Mouse (Mus musculus): Measurements from ENCODE around the gene Spink4. TPM values are rescaled to one million over a fixed set of nuclear protein-coding genes. Genes with fewer than 3 reads are reported as not detected.
A peak's percentile ranks its signal among the peaks of the same experiment; 100 is the strongest.

The Spink4 gene
- polyA plus RNA-seq, 2 experiments: 0.49 TPM; not detected in 1

DNA sequence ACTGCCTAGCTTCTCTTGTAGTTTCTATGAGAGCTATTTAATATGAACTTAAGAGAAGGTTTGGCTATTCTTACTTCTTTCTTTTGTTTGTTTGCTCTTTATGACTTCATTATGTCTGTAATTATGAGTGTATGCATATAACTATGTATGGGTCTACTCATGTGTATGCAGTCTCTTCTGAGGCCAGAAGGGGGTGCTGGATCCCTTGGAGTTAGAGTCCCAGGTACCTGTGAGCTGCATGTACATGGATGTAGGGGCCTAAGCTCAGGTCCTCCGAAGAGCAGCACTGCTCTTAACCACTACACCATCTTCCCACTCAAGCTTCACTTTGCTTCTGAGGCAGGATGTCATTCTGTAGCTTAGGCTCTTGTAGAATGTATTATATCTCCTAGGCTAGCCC is 33.7 kb downstream of the Spink4 start:
- no peak for TF ChIP-seq POLR2A (IDR thresholded peaks at IDR 0.05; ENCODE audit: borderline replicate concordance, extremely low read depth, insufficient read depth, insufficient read length)
- ATAC-seq (ENCODE audit: low FRiP score, low read depth) (no peak), DNase-seq (ENCODE audit: low spot score) (no peak)
- Histone ChIP-seq H3K4me3 (replicated peaks; ENCODE audit: low read length) (no peak overlapping the region), H3K27me3 (ENCODE audit: control insufficient read depth, insufficient read depth, low read length) (no peaks in the 10 kb centered on the region), H3K9ac (ENCODE audit: low read depth, low read length, severe bottlenecking) (no peak overlapping the region), H3K36me3 (ENCODE audit: control insufficient read depth, insufficient read depth, low read length) (peaks cover 73% of the 10 kb centered on the region), H3K4me1 (ENCODE audit: control insufficient read depth, insufficient read depth, low read length) (peaks cover 5% of the 10 kb centered on the region), H3K4me2 (replicated peaks; ENCODE audit: low read depth, low read length, severe bottlenecking) (no peak overlapping the region), H3K27ac (replicated peaks; ENCODE audit: low read depth, low read length) (no peak overlapping the region), H3K9me3 (ENCODE audit: control insufficient read depth, low read length) (no peaks in the 10 kb centered on the region)
- WGBS: 74% methylated on average over 1 of the region's 1 CpGs

DNA sequence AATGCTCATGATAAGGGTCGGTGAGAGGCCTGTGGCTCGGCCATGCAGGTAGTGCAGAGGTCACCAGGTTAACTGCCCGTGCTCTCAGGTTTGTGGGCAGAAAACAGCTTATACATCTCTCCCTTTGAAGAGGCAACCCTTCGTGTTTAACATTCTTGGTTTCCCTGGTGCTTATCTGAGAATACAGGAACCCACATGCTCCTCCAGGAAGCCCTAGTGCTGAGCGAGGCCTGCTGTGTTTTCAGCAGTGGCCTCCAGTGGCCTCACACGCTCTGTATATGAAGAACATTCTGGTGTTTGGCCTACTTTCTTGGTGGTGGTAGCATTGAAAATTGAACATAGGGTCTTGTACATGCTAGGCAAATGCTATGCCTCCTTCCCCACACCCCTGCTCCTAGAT is 36.1 kb downstream of the Spink4 start:
- no peaks in the 10 kb centered on the region for H3K4me1 ChIP-seq (ENCODE audit: control insufficient read depth, insufficient read depth, low read length)
- DNase-seq (ENCODE audit: low spot score) (no peak), ATAC-seq (ENCODE audit: low FRiP score, low read depth) (no peak)
- no peak for TF ChIP-seq POLR2A (IDR thresholded peaks at IDR 0.05; ENCODE audit: borderline replicate concordance, extremely low read depth, insufficient read depth, insufficient read length)
- H3K27me3 ChIP-seq (ENCODE audit: control insufficient read depth, insufficient read depth, low read length): no peaks in the 10 kb centered on the region
- no peak overlapping the region for H3K4me3 ChIP-seq (replicated peaks; ENCODE audit: low read length)
- peaks cover 86% of the 10 kb centered on the region for H3K36me3 ChIP-seq (ENCODE audit: control insufficient read depth, insufficient read depth, low read length)
- no peaks in the 10 kb centered on the region for H3K9me3 ChIP-seq (ENCODE audit: control insufficient read depth, low read length)
- no peak overlapping the region for H3K4me2 ChIP-seq (replicated peaks; ENCODE audit: low read depth, low read length, severe bottlenecking)
- WGBS: 90% methylated on average over 6 of the region's 6 CpGs
- no peak overlapping the region for H3K27ac ChIP-seq (replicated peaks; ENCODE audit: low read depth, low read length)
- H3K9ac ChIP-seq (ENCODE audit: low read depth, low read length, severe bottlenecking): no peak overlapping the region

DNA sequence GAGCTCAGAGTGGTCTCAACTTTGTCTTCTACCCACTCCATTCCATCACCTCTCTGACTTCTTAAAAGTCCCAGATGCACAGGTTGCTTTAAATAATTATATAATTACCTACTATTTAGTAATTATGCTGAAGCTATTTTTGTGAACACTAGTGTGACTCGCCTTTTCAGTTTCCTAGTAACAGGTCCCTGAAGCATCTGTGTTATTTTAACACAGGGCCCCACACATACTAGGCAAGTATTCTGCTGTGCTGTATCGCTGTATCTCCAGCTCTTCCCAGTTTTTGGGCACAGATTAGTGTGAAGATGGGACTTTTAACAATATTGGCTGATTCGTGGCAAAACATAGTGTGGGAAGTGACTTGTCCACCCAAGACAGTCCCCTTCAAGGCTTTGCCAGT is 43.7 kb downstream of the Spink4 start:
- Histone ChIP-seq H3K4me3 (replicated peaks; ENCODE audit: low read length) (no peak overlapping the region), H3K27me3 (ENCODE audit: control insufficient read depth, insufficient read depth, low read length) (no peaks in the 10 kb centered on the region), H3K4me2 (replicated peaks; ENCODE audit: low read depth, low read length, severe bottlenecking) (no peak overlapping the region), H3K27ac (replicated peaks; ENCODE audit: low read depth, low read length) (no peak overlapping the region), H3K9ac (ENCODE audit: low read depth, low read length, severe bottlenecking) (no peak overlapping the region), H3K4me1 (ENCODE audit: control insufficient read depth, insufficient read depth, low read length) (no peaks in the 10 kb centered on the region), H3K9me3 (ENCODE audit: control insufficient read depth, low read length) (no peaks in the 10 kb centered on the region), H3K36me3 (ENCODE audit: control insufficient read depth, insufficient read depth, low read length) (peaks cover 76% of the 10 kb centered on the region)
- no peak for TF ChIP-seq POLR2A (IDR thresholded peaks at IDR 0.05; ENCODE audit: borderline replicate concordance, extremely low read depth, insufficient read depth, insufficient read length)
- no peak for DNase-seq (ENCODE audit: low spot score)
- no peak for ATAC-seq (ENCODE audit: low FRiP score, low read depth)
- 91% methylated on average over 3 of the region's 3 CpGs for WGBS

DNA sequence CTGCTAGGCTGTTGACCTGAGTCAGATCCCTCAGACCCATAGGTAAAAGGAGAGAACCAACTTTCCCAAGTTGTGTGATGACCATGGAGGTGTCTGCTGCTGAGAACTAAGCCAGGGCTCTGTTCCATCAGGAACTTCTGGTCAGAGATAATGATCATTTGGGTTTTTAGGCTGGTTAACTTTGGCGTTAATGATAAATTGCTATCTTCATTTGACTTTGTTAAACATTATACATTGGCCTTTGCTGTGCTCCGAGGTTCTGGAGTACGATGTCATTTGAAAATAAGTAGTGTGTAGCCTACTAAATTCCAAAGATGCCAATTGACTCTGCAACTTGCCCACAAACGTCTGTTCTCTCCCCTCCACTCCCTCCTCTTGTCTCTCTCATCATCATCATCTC is 49.3 kb downstream of the Spink4 start:
- no peaks in the 10 kb centered on the region for H3K27me3 ChIP-seq (ENCODE audit: control insufficient read depth, insufficient read depth, low read length)
- TF ChIP-seq POLR2A (IDR thresholded peaks at IDR 0.05; ENCODE audit: borderline replicate concordance, extremely low read depth, insufficient read depth, insufficient read length): no peak
- no peak overlapping the region for H3K27ac ChIP-seq (replicated peaks; ENCODE audit: low read depth, low read length)
- H3K9me3 ChIP-seq (ENCODE audit: control insufficient read depth, low read length): no peaks in the 10 kb centered on the region
- peaks cover 28% of the 10 kb centered on the region for H3K36me3 ChIP-seq (ENCODE audit: control insufficient read depth, insufficient read depth, low read length)
- no peak overlapping the region for H3K4me3 ChIP-seq (replicated peaks; ENCODE audit: low read length)
- 0 out of 2 replicates have a peak, but pooled peaks cover 2% of the 10 kb centered on the region for H3K4me1 ChIP-seq (ENCODE audit: control insufficient read depth, insufficient read depth, low read length)
- DNase-seq (ENCODE audit: low spot score): no peak
- no peak overlapping the region for H3K9ac ChIP-seq (ENCODE audit: low read depth, low read length, severe bottlenecking)
- ATAC-seq (ENCODE audit: low FRiP score, low read depth): no peak
- no peak overlapping the region for H3K4me2 ChIP-seq (replicated peaks; ENCODE audit: low read depth, low read length, severe bottlenecking)
- 79% methylated on average over 4 of the region's 4 CpGs for WGBS

DNA sequence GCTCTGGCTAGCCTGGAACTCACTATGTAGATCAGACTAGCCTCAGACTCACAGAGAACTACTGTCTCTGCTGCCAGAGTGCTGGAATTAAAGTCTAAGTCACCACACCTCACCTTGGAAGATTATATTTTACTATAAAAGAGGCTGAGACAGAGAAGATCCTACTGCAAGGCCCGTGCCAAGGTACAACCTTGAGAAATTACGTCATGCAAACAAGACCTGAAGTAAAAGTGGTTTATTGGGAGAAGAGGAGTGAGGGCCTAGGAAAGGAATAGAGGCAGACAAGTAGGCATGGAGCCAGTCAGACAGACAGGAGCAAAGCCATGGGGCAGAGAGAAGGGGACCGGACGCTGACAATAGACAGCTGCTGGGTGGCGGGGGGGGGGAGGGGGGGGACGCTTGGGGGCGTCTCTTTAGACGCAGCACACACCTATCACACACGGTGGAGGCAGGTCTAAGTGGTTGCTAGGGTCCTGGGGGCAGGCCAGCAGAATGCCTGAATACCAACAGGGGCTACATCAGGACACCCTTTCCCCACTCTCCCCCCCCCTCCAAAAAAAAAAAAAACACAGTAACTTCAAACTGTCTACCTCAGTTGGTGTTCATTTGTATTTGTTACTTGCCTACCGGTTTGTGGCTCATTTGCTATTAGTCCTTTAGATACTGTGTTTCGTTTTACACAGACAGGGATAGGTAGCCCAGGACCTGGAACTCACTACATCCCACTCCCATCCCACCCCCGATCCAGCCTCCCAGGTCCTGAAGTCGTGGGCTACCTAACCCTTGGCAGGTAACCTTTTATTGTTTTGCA is 50.1 kb downstream of the Spink4 start:
- WGBS: 11% methylated on average over 11 of the region's 13 CpGs
- H3K4me3 ChIP-seq (replicated peaks; ENCODE audit: low read length): peak overlapping the region; percentile 79
- no peak for TF ChIP-seq POLR2A (IDR thresholded peaks at IDR 0.05; ENCODE audit: borderline replicate concordance, extremely low read depth, insufficient read depth, insufficient read length)
- H3K36me3 ChIP-seq (ENCODE audit: control insufficient read depth, insufficient read depth, low read length): peaks cover 24% of the 10 kb centered on the region
- peak; percentile 9 for DNase-seq (ENCODE audit: low spot score)
- peak overlapping the region; percentile 75 for H3K4me2 ChIP-seq (replicated peaks; ENCODE audit: low read depth, low read length, severe bottlenecking)
- peak overlapping the region; percentile 95 for H3K27ac ChIP-seq (replicated peaks; ENCODE audit: low read depth, low read length)
- H3K9ac ChIP-seq (ENCODE audit: low read depth, low read length, severe bottlenecking): peak overlapping the region; percentile 75
- no peak; the same call in 1 of the 2 replicates for ATAC-seq (ENCODE audit: low FRiP score, low read depth)
- 0 out of 2 replicates have a peak, but pooled peaks cover 2% of the 10 kb centered on the region for H3K4me1 ChIP-seq (ENCODE audit: control insufficient read depth, insufficient read depth, low read length)
- no peaks in the 10 kb centered on the region for H3K27me3 ChIP-seq (ENCODE audit: control insufficient read depth, insufficient read depth, low read length)
- H3K9me3 ChIP-seq (ENCODE audit: control insufficient read depth, low read length): no peaks in the 10 kb centered on the region

Measured in limb, embryonic 14.5 days (tissue).